Mouse (Mus musculus): ENCODE measurements around the gene Gm20388.

- TF ChIP-seq CTCF (IDR thresholded peaks at IDR 0.05; ENCODE audit: low read depth, low read length) (no peak), POLR2AphosphoS5 (IDR thresholded peaks at IDR 0.05; ENCODE audit: insufficient replicate concordance, low read depth, low read length) (no peak), GATA1 (IDR thresholded peaks at IDR 0.05; ENCODE audit: borderline replicate concordance, low read length) (no peak), TAL1 (conservative IDR thresholded peaks at IDR 0.05; ENCODE audit: low read depth, low read length) (no peak)
Measured at GRCm38 (mm10) chr8:120109149-120109548, 198.5 kb downstream of the Gm20388 start.

Measured in G1E (cell line).